Mouse (Mus musculus): ENCODE results near the gene 1700020D05Rik. TPM values are rescaled to one million over a fixed set of nuclear protein-coding genes. Genes with fewer than 3 reads are reported as not detected.

1700020D05Rik gene
- not detected for polyA plus RNA-seq (2014; fragmentation: Illumina TruSeq; extraction: RNeasy Lipid Tissue Mini Kit (QIAGEN cat#74804); ENCODE audit: low read depth, low replicate concordance)

GRCm38 (mm10) chr19:5503687-5504086 is at the start of gene 1700020D05Rik:
Gene 1700020D05Rik, minus strand, starts transcription at chr19:5503787.

GRCm38 (mm10) chr19:5510031-5511026 is 6.7 kb upstream of the 1700020D05Rik start, which contains the start of gene Snx32:
Gene Snx32, minus strand, starts transcription at chr19:5510538.

GRCm38 (mm10) chr19:5490313-5490897 is 13.2 kb downstream of the 1700020D05Rik start, which contains the start of gene Cfl1:
Gene Cfl1, plus strand, starts transcription at chr19:5490455.

GRCm38 (mm10) chr19:5487768-5488550 is 15.6 kb downstream of the 1700020D05Rik start, which contains the start of gene Mus81:
Gene Mus81, minus strand, starts transcription at chr19:5488402.

GRCm38 (mm10) chr19:5473720-5474119 is 29.9 kb downstream of the 1700020D05Rik start, which contains the start of gene Efemp2:
Gene Efemp2, plus strand, starts transcription at chr19:5473954.

GRCm38 (mm10) chr19:5468374-5468773 is 35.2 kb downstream of the 1700020D05Rik start, which contains the start of gene Ctsw:
Gene Ctsw, minus strand, starts transcription at chr19:5468507.

GRCm38 (mm10) chr19:5460465-5460911 is 43.1 kb downstream of the 1700020D05Rik start, which contains the start of gene Fibp:
Gene Fibp, plus strand, starts transcription at chr19:5460615.

GRCm38 (mm10) chr19:5457746-5458442 is 45.7 kb downstream of the 1700020D05Rik start, which contains the start of gene Ccdc85b:
Gene Ccdc85b, minus strand, starts transcription at chr19:5457894.

Other genes starting within 250 kb of the 1700020D05Rik start
- gene Pacs1, start 230.7 kb downstream of the 1700020D05Rik start, polyA plus RNA-seq (2014; fragmentation: Illumina TruSeq; extraction: RNeasy Lipid Tissue Mini Kit (QIAGEN cat#74804); ENCODE audit: low read depth, low replicate concordance), result 3.7 TPM
- gene Sf3b2, start 208.3 kb downstream of the 1700020D05Rik start, polyA plus RNA-seq (2014; fragmentation: Illumina TruSeq; extraction: RNeasy Lipid Tissue Mini Kit (QIAGEN cat#74804); ENCODE audit: low read depth, low replicate concordance), result 32.5 TPM
- gene Gal3st3, start 205.5 kb downstream of the 1700020D05Rik start, polyA plus RNA-seq (2014; fragmentation: Illumina TruSeq; extraction: RNeasy Lipid Tissue Mini Kit (QIAGEN cat#74804); ENCODE audit: low read depth, low replicate concordance), result not detected
- not detected for gene Catsper1, start 168.0 kb downstream of the 1700020D05Rik start, polyA plus RNA-seq (2014; fragmentation: Illumina TruSeq; extraction: RNeasy Lipid Tissue Mini Kit (QIAGEN cat#74804); ENCODE audit: low read depth, low replicate concordance)
- not detected for gene Cst6, start 154.2 kb downstream of the 1700020D05Rik start, polyA plus RNA-seq (2014; fragmentation: Illumina TruSeq; extraction: RNeasy Lipid Tissue Mini Kit (QIAGEN cat#74804); ENCODE audit: low read depth, low replicate concordance)
- 13.9 TPM for gene Eif1ad, start 137.0 kb downstream of the 1700020D05Rik start, polyA plus RNA-seq (2014; fragmentation: Illumina TruSeq; extraction: RNeasy Lipid Tissue Mini Kit (QIAGEN cat#74804); ENCODE audit: low read depth, low replicate concordance)
- gene Banf1, start 136.6 kb downstream of the 1700020D05Rik start, polyA plus RNA-seq (2014; fragmentation: Illumina TruSeq; extraction: RNeasy Lipid Tissue Mini Kit (QIAGEN cat#74804); ENCODE audit: low read depth, low replicate concordance), result 5.5 TPM
- 2.4 TPM for gene Sart1, start 115.1 kb downstream of the 1700020D05Rik start, polyA plus RNA-seq (2014; fragmentation: Illumina TruSeq; extraction: RNeasy Lipid Tissue Mini Kit (QIAGEN cat#74804); ENCODE audit: low read depth, low replicate concordance)
- gene Tsga10ip, start 101.3 kb downstream of the 1700020D05Rik start, polyA plus RNA-seq (2014; fragmentation: Illumina TruSeq; extraction: RNeasy Lipid Tissue Mini Kit (QIAGEN cat#74804); ENCODE audit: low read depth, low replicate concordance), result not detected
- gene Drap1, start 78.8 kb downstream of the 1700020D05Rik start, polyA plus RNA-seq (2014; fragmentation: Illumina TruSeq; extraction: RNeasy Lipid Tissue Mini Kit (QIAGEN cat#74804); ENCODE audit: low read depth, low replicate concordance), result 3.1 TPM
- gene AI837181, start 78.6 kb downstream of the 1700020D05Rik start, polyA plus RNA-seq (2014; fragmentation: Illumina TruSeq; extraction: RNeasy Lipid Tissue Mini Kit (QIAGEN cat#74804); ENCODE audit: low read depth, low replicate concordance), result not detected
- not detected for gene Fosl1, start 56.2 kb downstream of the 1700020D05Rik start, polyA plus RNA-seq (2014; fragmentation: Illumina TruSeq; extraction: RNeasy Lipid Tissue Mini Kit (QIAGEN cat#74804); ENCODE audit: low read depth, low replicate concordance)
- 0.81 TPM for gene Ccdc85b, start 45.9 kb downstream of the 1700020D05Rik start, polyA plus RNA-seq (2014; fragmentation: Illumina TruSeq; extraction: RNeasy Lipid Tissue Mini Kit (QIAGEN cat#74804); ENCODE audit: low read depth, low replicate concordance)
- gene Fibp, start 43.2 kb downstream of the 1700020D05Rik start, polyA plus RNA-seq (2014; fragmentation: Illumina TruSeq; extraction: RNeasy Lipid Tissue Mini Kit (QIAGEN cat#74804); ENCODE audit: low read depth, low replicate concordance), result 3.6 TPM
- gene Ctsw, start 35.3 kb downstream of the 1700020D05Rik start, polyA plus RNA-seq (2014; fragmentation: Illumina TruSeq; extraction: RNeasy Lipid Tissue Mini Kit (QIAGEN cat#74804); ENCODE audit: low read depth, low replicate concordance), result not detected
- gene Efemp2, start 29.8 kb downstream of the 1700020D05Rik start, polyA plus RNA-seq (2014; fragmentation: Illumina TruSeq; extraction: RNeasy Lipid Tissue Mini Kit (QIAGEN cat#74804); ENCODE audit: low read depth, low replicate concordance), result not detected
- 0.69 TPM for gene Mus81, start 15.4 kb downstream of the 1700020D05Rik start, polyA plus RNA-seq (2014; fragmentation: Illumina TruSeq; extraction: RNeasy Lipid Tissue Mini Kit (QIAGEN cat#74804); ENCODE audit: low read depth, low replicate concordance)
- 142 TPM for gene Cfl1, start 13.3 kb downstream of the 1700020D05Rik start, polyA plus RNA-seq (2014; fragmentation: Illumina TruSeq; extraction: RNeasy Lipid Tissue Mini Kit (QIAGEN cat#74804); ENCODE audit: low read depth, low replicate concordance)
- 0.36 TPM for gene Snx32, start 6.8 kb upstream of the 1700020D05Rik start, polyA plus RNA-seq (2014; fragmentation: Illumina TruSeq; extraction: RNeasy Lipid Tissue Mini Kit (QIAGEN cat#74804); ENCODE audit: low read depth, low replicate concordance)
- 2.4 TPM for gene Ovol1, start 56.9 kb upstream of the 1700020D05Rik start, polyA plus RNA-seq (2014; fragmentation: Illumina TruSeq; extraction: RNeasy Lipid Tissue Mini Kit (QIAGEN cat#74804); ENCODE audit: low read depth, low replicate concordance)
- gene Ap5b1, start 64.2 kb upstream of the 1700020D05Rik start, polyA plus RNA-seq (2014; fragmentation: Illumina TruSeq; extraction: RNeasy Lipid Tissue Mini Kit (QIAGEN cat#74804); ENCODE audit: low read depth, low replicate concordance), result not detected
- 2.0 TPM for gene Rnaseh2c, start 98.1 kb upstream of the 1700020D05Rik start, polyA plus RNA-seq (2014; fragmentation: Illumina TruSeq; extraction: RNeasy Lipid Tissue Mini Kit (QIAGEN cat#74804); ENCODE audit: low read depth, low replicate concordance)
- 18.3 TPM for gene Kat5, start 106.5 kb upstream of the 1700020D05Rik start, polyA plus RNA-seq (2014; fragmentation: Illumina TruSeq; extraction: RNeasy Lipid Tissue Mini Kit (QIAGEN cat#74804); ENCODE audit: low read depth, low replicate concordance)
- gene Rela, start 133.7 kb upstream of the 1700020D05Rik start, polyA plus RNA-seq (2014; fragmentation: Illumina TruSeq; extraction: RNeasy Lipid Tissue Mini Kit (QIAGEN cat#74804); ENCODE audit: low read depth, low replicate concordance), result 0.89 TPM
- 0.20 TPM for gene Sipa1, start 159.9 kb upstream of the 1700020D05Rik start, polyA plus RNA-seq (2014; fragmentation: Illumina TruSeq; extraction: RNeasy Lipid Tissue Mini Kit (QIAGEN cat#74804); ENCODE audit: low read depth, low replicate concordance)
- gene Map3k11, start 185.0 kb upstream of the 1700020D05Rik start, polyA plus RNA-seq (2014; fragmentation: Illumina TruSeq; extraction: RNeasy Lipid Tissue Mini Kit (QIAGEN cat#74804); ENCODE audit: low read depth, low replicate concordance), result 0.40 TPM
- gene Pcnx3, start 185.1 kb upstream of the 1700020D05Rik start, polyA plus RNA-seq (2014; fragmentation: Illumina TruSeq; extraction: RNeasy Lipid Tissue Mini Kit (QIAGEN cat#74804); ENCODE audit: low read depth, low replicate concordance), result 0.16 TPM
- not detected for gene Kcnk7, start 200.6 kb upstream of the 1700020D05Rik start, polyA plus RNA-seq (2014; fragmentation: Illumina TruSeq; extraction: RNeasy Lipid Tissue Mini Kit (QIAGEN cat#74804); ENCODE audit: low read depth, low replicate concordance)
- gene Ehbp1l1, start 222.5 kb upstream of the 1700020D05Rik start, polyA plus RNA-seq (2014; fragmentation: Illumina TruSeq; extraction: RNeasy Lipid Tissue Mini Kit (QIAGEN cat#74804); ENCODE audit: low read depth, low replicate concordance), result 1.3 TPM
- gene Fam89b, start 225.9 kb upstream of the 1700020D05Rik start, polyA plus RNA-seq (2014; fragmentation: Illumina TruSeq; extraction: RNeasy Lipid Tissue Mini Kit (QIAGEN cat#74804); ENCODE audit: low read depth, low replicate concordance), result not detected
- gene Ltbp3, start 237.1 kb upstream of the 1700020D05Rik start, polyA plus RNA-seq (2014; fragmentation: Illumina TruSeq; extraction: RNeasy Lipid Tissue Mini Kit (QIAGEN cat#74804); ENCODE audit: low read depth, low replicate concordance), result 2.1 TPM